Mouse (Mus musculus): ENCODE measurements around the gene Sh3kbp1.

GRCm38 (mm10) chrX:159835239-159835638 is 208.2 kb downstream of the Sh3kbp1 start:
- TF ChIP-seq POLR2A (IDR thresholded peaks at IDR 0.05; ENCODE audit: borderline replicate concordance, control insufficient read depth, low read depth, low read length) (no peak), CTCF (IDR thresholded peaks at IDR 0.05; ENCODE audit: control insufficient read depth, insufficient read depth, low read length) (no peak)

Measured in bone marrow, adult 2 months (tissue).